16 mouse cellular contexts compared by ENCODE assay signal in genomic region chr3:82767484-82767883, GRCm38 (mm10).
A peak's percentile ranks its signal among the peaks of the same experiment; 100 is the strongest.
DNase-seq lines count a peak whose midpoint lies in the region; ATAC-seq and TF ChIP-seq lines count a peak whose summit lies in the region.
"Had no signal": no experiment of that assay in that cellular context is flagged by ENCODE, and none has a peak within 500 bp of the region (broad histone marks: within the 10 kb centered on the region; RNA-seq: fewer than 3 reads in every experiment).

No protein-coding gene starts in this region.

- no peak overlapping the region for H3K27ac ChIP-seq in lung, embryonic 14.5 days (ENCODE audit: low read depth)
- 0 out of 2 replicates have a peak overlapping the region, but pooled peaks have one; percentile 34 for H3K27ac ChIP-seq in limb, embryonic 10.5 days
- no peak overlapping the region for H3K27ac ChIP-seq in forebrain, postnatal 0 days (ENCODE audit: low read depth, low read length)
- no peak overlapping the region for H3K27ac ChIP-seq in heart, embryonic 12.5 days (ENCODE audit: poor library complexity, severe bottlenecking)
- H3K27ac ChIP-seq in layer of hippocampus, adult 2 months: no peak overlapping the region
- H3K27ac ChIP-seq: hindbrain, embryonic 14.5 days; limb, embryonic 15.5 days had no signal

- no peaks in the 10 kb centered on the region for H3K9me3 ChIP-seq in lung, embryonic 14.5 days (ENCODE audit: low read depth, low read length)
- H3K9me3 ChIP-seq in limb, embryonic 10.5 days (replicated peaks): no peaks in the 10 kb centered on the region
- no peaks in the 10 kb centered on the region for H3K9me3 ChIP-seq in forebrain, postnatal 0 days (ENCODE audit: low read length)
- H3K9me3 ChIP-seq in heart, embryonic 12.5 days (replicated peaks): no peaks in the 10 kb centered on the region
- H3K9me3 ChIP-seq: limb, embryonic 15.5 days had no signal

- no peaks in the 10 kb centered on the region for H3K4me1 ChIP-seq in lung, embryonic 14.5 days (ENCODE audit: insufficient read depth)
- peaks cover 7% of the 10 kb centered on the region for H3K4me1 ChIP-seq in limb, embryonic 10.5 days
- no peaks in the 10 kb centered on the region for H3K4me1 ChIP-seq in forebrain, postnatal 0 days (ENCODE audit: insufficient read depth)
- no peaks in the 10 kb centered on the region for H3K4me1 ChIP-seq in heart, embryonic 12.5 days (replicated peaks)

- no peak for TF ChIP-seq CTCF in lung, embryonic 14.5 days (IDR thresholded peaks at IDR 0.05; ENCODE audit: low read depth)
- TF ChIP-seq CTCF in forebrain, postnatal 0 days (IDR thresholded peaks at IDR 0.05; ENCODE audit: low read depth): no peak
- no peak for TF ChIP-seq CTCF in layer of hippocampus, adult 2 months (conservative IDR thresholded peaks at IDR 0.05)

- no peak overlapping the region for H3K9ac ChIP-seq in lung, embryonic 14.5 days
- H3K9ac ChIP-seq in forebrain, postnatal 0 days: no peak overlapping the region
- no peak overlapping the region for H3K9ac ChIP-seq in heart, embryonic 12.5 days
- H3K9ac ChIP-seq: hindbrain, embryonic 14.5 days; limb, embryonic 15.5 days had no signal

- H3K4me2 ChIP-seq in lung, embryonic 14.5 days: no peak overlapping the region
- H3K4me2 ChIP-seq in forebrain, postnatal 0 days (ENCODE audit: low read depth): no peak overlapping the region
- H3K4me2 ChIP-seq in heart, embryonic 12.5 days: no peak overlapping the region
- H3K4me2 ChIP-seq: hindbrain, embryonic 14.5 days; limb, embryonic 15.5 days had no signal

- 39% methylated on average over 5 of the region's 5 CpGs for WGBS in lung, embryonic 14.5 days
- WGBS in limb, embryonic 10.5 days: 49% methylated on average over 5 of the region's 5 CpGs
- 68% methylated on average over 5 of the region's 5 CpGs for WGBS in forebrain, postnatal 0 days
- WGBS in heart, embryonic 12.5 days: 63% methylated on average over 5 of the region's 5 CpGs

- H3K4me3 ChIP-seq in lung, embryonic 14.5 days (ENCODE audit: low read depth, low read length): no peak overlapping the region
- no peak overlapping the region for H3K4me3 ChIP-seq in limb, embryonic 10.5 days
- no peak overlapping the region for H3K4me3 ChIP-seq in forebrain, postnatal 0 days (ENCODE audit: low read depth, low read length)
- no peak overlapping the region for H3K4me3 ChIP-seq in heart, embryonic 12.5 days
- no peak overlapping the region for H3K4me3 ChIP-seq in layer of hippocampus, adult 2 months
- H3K4me3 ChIP-seq: limb, embryonic 15.5 days had no signal

- no peaks in the 10 kb centered on the region for H3K36me3 ChIP-seq in lung, embryonic 14.5 days (ENCODE audit: insufficient read depth)
- no peaks in the 10 kb centered on the region for H3K36me3 ChIP-seq in limb, embryonic 10.5 days
- H3K36me3 ChIP-seq in forebrain, postnatal 0 days (ENCODE audit: insufficient read depth): no peaks in the 10 kb centered on the region
- no peaks in the 10 kb centered on the region for H3K36me3 ChIP-seq in heart, embryonic 12.5 days
- H3K36me3 ChIP-seq: limb, embryonic 15.5 days had no signal

- H3K27me3 ChIP-seq in lung, embryonic 14.5 days (ENCODE audit: insufficient read depth, low read length): no peaks in the 10 kb centered on the region
- no peaks in the 10 kb centered on the region for H3K27me3 ChIP-seq in limb, embryonic 10.5 days (ENCODE audit: low read depth, poor library complexity, severe bottlenecking)
- no peaks in the 10 kb centered on the region for H3K27me3 ChIP-seq in forebrain, postnatal 0 days (ENCODE audit: insufficient read depth, low read length)
- no peaks in the 10 kb centered on the region for H3K27me3 ChIP-seq in heart, embryonic 12.5 days (replicated peaks)
- H3K27me3 ChIP-seq: limb, embryonic 15.5 days had no signal

- ATAC-seq in lung, embryonic 14.5 days (ENCODE audit: insufficient read depth): peak; percentile 83; the same call in 1 of the 2 replicates
- ATAC-seq in forebrain, postnatal 0 days: no peak
- no peak for ATAC-seq in heart, embryonic 12.5 days (ENCODE audit: insufficient number of reproducible peaks, low FRiP score)
- ATAC-seq: intestine, postnatal 0 days had no signal

- peak; percentile 65 for DNase-seq in lung, embryonic 14.5 days
- no peak for DNase-seq in lung, postnatal 25 days (ENCODE audit: low spot score)
- DNase-seq in ZHBTc4 (ENCODE audit: low read depth, low spot score): peak; percentile 23
- DNase-seq in forelimb bud, embryonic 11.5 days (ENCODE audit: low read depth, low spot score): peak; percentile 39
- peak; percentile 43 for DNase-seq in limb, embryonic 10.5 days (ENCODE audit: low spot score)
- no peak for DNase-seq in forebrain, postnatal 0 days
- no peak for DNase-seq in layer of hippocampus, adult 2 months (ENCODE audit: low spot score in 2 of 2)
- DNase-seq: adrenal gland, adult 2 months; cerebellum, adult 11-12 months; heart, adult 11 months; kidney, postnatal 25 days; lung, adult 18-20 months had no signal

Comparison
In these comparisons a context has a peak if more than half of its experiments do, and no peak if none do; other contexts are left out.
1. DNase-seq: peak in lung, embryonic 14.5 days (single experiment), ZHBTc4 (single experiment), forelimb bud, embryonic 11.5 days (single experiment) and limb, embryonic 10.5 days (single experiment); none in lung, postnatal 25 days (single experiment), forebrain, postnatal 0 days (single experiment) and layer of hippocampus, adult 2 months (0 of 2).